Mouse (Mus musculus) embryonic fibroblast, embryonic 13.5 days (primary cell): Measurements from ENCODE around the gene Npat.

ENCODE experiments used
- CTCF ChIP-seq: IDR thresholded peaks from 2 replicates; pipeline ENCODE4 v1.5.1; 2011; ENCODE audit warnings: mild to moderate bottlenecking, control low read depth, low read length, moderate library complexity, borderline replicate concordance; ENCODE audit not compliant: insufficient read depth
- POLR2A ChIP-seq: IDR thresholded peaks from 2 replicates; pipeline ENCODE4 v1.6.1; 2011; ENCODE audit warnings: low read depth, mild to moderate bottlenecking, control low read depth, low read length, moderate library complexity

- TF ChIP-seq CTCF (no peak), POLR2A (no peak)
Measured at GRCm38 (mm10) chr9:53598631-53599030, 61.8 kb downstream of the Npat start.
